Mouse (Mus musculus) kidney, adult 2 months (tissue): ENCODE data around the gene Chia1.

Experiments used
- CTCF ChIP-seq: fragments of 200-500 bp; conservative IDR thresholded peaks from 2 replicates; pipeline ENCODE4 v1.5.1; 2011; ENCODE audit warnings: low read depth, mild to moderate bottlenecking, control low read depth, low read length, moderate library complexity, mixed read lengths; ENCODE audit not compliant: insufficient read depth, insufficient read length
- POLR2A ChIP-seq: fragments of 200-500 bp; IDR thresholded peaks from one replicate; pipeline ENCODE4 v1.6.1; 2011; ENCODE audit warnings: low read depth, low read length, control low read depth

DNA sequence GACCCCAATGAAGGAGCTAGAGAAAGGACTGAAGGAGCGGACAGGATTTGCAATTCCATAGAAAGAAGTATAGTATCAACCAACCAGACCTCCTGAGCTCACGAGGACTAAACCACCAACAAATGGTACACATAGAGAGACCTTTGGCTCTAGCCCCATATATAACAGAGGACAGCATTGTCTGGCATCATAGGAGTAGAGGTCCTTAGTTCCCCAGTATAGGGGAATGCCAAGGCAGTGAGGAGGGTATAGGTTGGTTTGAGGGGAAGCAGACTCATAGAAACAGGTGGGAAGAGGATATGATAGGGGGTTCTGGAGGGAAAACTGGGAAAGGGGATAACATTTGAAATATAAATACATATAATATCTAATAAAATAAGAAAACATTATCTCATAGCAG lies 41.4 kb downstream of the Chia1 start:
- TF ChIP-seq CTCF: no peak
- TF ChIP-seq POLR2A: no peak
